Mouse (Mus musculus) G1E (cell line): ENCODE results near the gene Ldlr.

Experiments
- CTCF ChIP-seq: IDR thresholded peaks from 2 replicates; pipeline ENCODE4 v1.5.1; 2012; ENCODE audit warnings: low read depth, low read length, inconsistent platforms, mixed read lengths
- GATA1 ChIP-seq: IDR thresholded peaks from 2 replicates; pipeline ENCODE4 v1.6.1; 2012; ENCODE audit warnings: borderline replicate concordance, low read length, inconsistent platforms, mixed read lengths
- GATA2 ChIP-seq: IDR thresholded peaks from 2 replicates; pipeline ENCODE4 v1.6.1; 2012; ENCODE audit warnings: low read depth, low read length, inconsistent platforms, borderline replicate concordance

- no peak for TF ChIP-seq CTCF
- no peak for TF ChIP-seq GATA2
- TF ChIP-seq GATA1 = no peak
These were observed 69.4 kb downstream of the Ldlr start for GRCm38 (mm10) chr9:21792644-21793043.
